In the genomic region with DNA sequence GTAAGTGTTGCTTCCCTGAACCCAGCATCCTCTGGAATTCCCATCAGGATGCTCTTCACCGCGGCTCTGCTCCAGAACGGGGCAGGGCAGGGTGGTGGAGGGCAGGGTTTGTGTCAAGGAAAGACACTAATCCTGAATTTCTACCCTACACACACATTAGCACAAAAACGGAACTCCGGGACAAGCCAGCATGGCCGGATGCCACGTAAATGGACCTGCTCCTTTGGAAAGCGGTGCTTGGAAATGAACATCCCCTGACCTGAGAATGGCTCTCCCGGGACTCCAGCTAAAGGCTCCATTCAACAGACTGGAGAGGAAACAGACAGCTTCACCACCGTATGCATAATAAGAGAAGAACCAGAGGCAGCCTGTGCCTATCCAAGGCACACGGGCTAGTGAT, we compare ENCODE assay signal across 16 mouse cellular contexts. TPM values are rescaled to one million over a fixed set of nuclear protein-coding genes. Genes with fewer than 3 reads are reported as not detected.
"Had no signal": no experiment of that assay in that cellular context is flagged by ENCODE, and none has a peak within 500 bp of the region (broad histone marks: within the 10 kb centered on the region; RNA-seq: fewer than 3 reads in every experiment).

No protein-coding gene starts in this region.

- H3K9ac ChIP-seq: liver, embryonic 15.5 days; midbrain, embryonic 15.5 days had no signal

- ATAC-seq: lung, postnatal 0 days; midbrain, embryonic 15.5 days had no signal

- H3K4me3 ChIP-seq: limb, embryonic 10.5 days; liver, embryonic 15.5 days; midbrain, embryonic 10.5 days; midbrain, embryonic 15.5 days had no signal

- H3K9me3 ChIP-seq: limb, embryonic 10.5 days; liver, embryonic 15.5 days; midbrain, embryonic 10.5 days; midbrain, embryonic 15.5 days had no signal

- H3K4me2 ChIP-seq: liver, embryonic 11.5 days; liver, embryonic 15.5 days; midbrain, embryonic 15.5 days had no signal

- H3K36me3 ChIP-seq: limb, embryonic 10.5 days; liver, embryonic 15.5 days; midbrain, embryonic 10.5 days; midbrain, embryonic 15.5 days had no signal

- H3K27ac ChIP-seq: limb, embryonic 10.5 days; liver, embryonic 15.5 days; midbrain, embryonic 10.5 days; midbrain, embryonic 15.5 days; stomach, postnatal 0 days had no signal

- DNase-seq: kidney, adult 8-10 months; kidney, postnatal 25 days; layer of hippocampus, adult 9-11 months; lung, adult 2 months; lung, postnatal 4 days; right cerebral cortex, adult 18-20 months; right cerebral cortex, postnatal 25 days; thymus, postnatal 14 days had no signal

RNA-seq across cellular contexts. Expression of a gene that starts 33.3 kb away (rescaled TPM):
- polyA plus RNA-seq: kidney, embryonic 16.5 days; limb, embryonic 10.5 days; liver, embryonic 11.5 days; liver, embryonic 15.5 days; lung, postnatal 0 days; midbrain, embryonic 10.5 days; stomach, postnatal 0 days had no signal
